Mouse (Mus musculus) stomach, embryonic 14.5 days (tissue): Measurements from ENCODE around the gene B4galnt3. TPM values are rescaled to one million over a fixed set of nuclear protein-coding genes. Genes with fewer than 3 reads are reported as not detected.
A peak's percentile ranks its signal among the peaks of the same experiment; 100 is the strongest.

Experiments used
- ATAC-seq: fragments of 200-750 bp; cut with Nextera tagmentation; 2 replicates; pipeline ENCODE4 v1.8.0; 2017; ENCODE audit warnings: low read depth, moderate TSS enrichment; ENCODE audit not compliant: insufficient number of reproducible peaks, insufficient read depth, low FRiP score
- H3K27ac ChIP-seq: fragments of 300-500 bp; sonication (generic); 2 replicates; pipeline ENCODE4 v1.5.1; 2014; ENCODE audit warnings: mild to moderate bottlenecking, low read length, moderate library complexity, mixed read lengths
- H3K27me3 ChIP-seq: fragments of 300-500 bp; sonication (generic); 2 replicates; pipeline ENCODE4 v1.6.1; 2014; ENCODE audit warnings: low read length, control low read depth, mixed read lengths; ENCODE audit not compliant: control insufficient read depth, insufficient read depth
- H3K36me3 ChIP-seq: fragments of 300-500 bp; sonication (generic); 2 replicates; pipeline ENCODE4 v1.6.1; 2014; ENCODE audit warnings: mild to moderate bottlenecking, control low read depth, low read length, moderate library complexity, mixed read lengths; ENCODE audit not compliant: control insufficient read depth, insufficient read depth
- H3K4me1 ChIP-seq: fragments of 300-500 bp; sonication (generic); 2 replicates; pipeline ENCODE4 v1.6.1; 2014; ENCODE audit warnings: low read length, control low read depth, mixed read lengths; ENCODE audit not compliant: control insufficient read depth, insufficient read depth
- H3K4me2 ChIP-seq: fragments of 300-500 bp; sonication (generic); replicated peaks from 2 replicates; pipeline ENCODE4 v1.6.1; 2014; ENCODE audit warnings: low read depth, low read length, control low read depth
- H3K4me3 ChIP-seq: fragments of 300-500 bp; sonication (generic); 2 replicates; pipeline ENCODE4 v1.5.1; 2014; ENCODE audit warnings: low read depth, low read length, control low read depth
- H3K9ac ChIP-seq: fragments of 300-500 bp; sonication (generic); replicated peaks from 2 replicates; pipeline ENCODE4 v1.6.1; 2014; ENCODE audit warnings: low read depth, mild to moderate bottlenecking, control low read depth, low read length, moderate library complexity, mixed read lengths
- H3K9me3 ChIP-seq: fragments of 300-500 bp; sonication (generic); 2 replicates; pipeline ENCODE4 v1.6.1; 2016; ENCODE audit warnings: low read depth, low read length, control low read depth; ENCODE audit not compliant: control insufficient read depth
- WGBS: fragments of 180-500 bp; shearing (Covaris S2); extraction: QIAGEN DNeasy Blood & Tissue Kit; methylation state at CpG from one replicate; pipeline ENCODE4 v1.1.7; 2014; 5-methylcytosine and 5-hydroxymethylcytosine counted together
- polyA plus RNA-seq: library from polyadenylated mRNA; unstranded; fragments of >200 nt; fragmentation: Nextera tagmentation; extraction: Ambion mirVana; gene quantifications from 2 replicates; pipeline ENCODE4 v1.2.1, GENCODE M21; 2014

The B4galnt3 gene
- polyA plus RNA-seq, result 0.09 and 0.22 TPM in 2 replicates

GRCm38 (mm10) chr6:120294056-120294784 is at the start of gene B4galnt3, which contains the start of gene D330020A13Rik:
TSS of gene B4galnt3 (minus strand) at chr6:120294559.
TSS of gene D330020A13Rik (plus strand) at chr6:120294364.
- H3K27me3 ChIP-seq, result no peaks in the 10 kb centered on the region
- WGBS, result under 1% methylated on average over 78 of the region's 79 CpGs
- ATAC-seq, result peak; percentile 62
- peak within 1 kb of the TSS; percentile 99 for H3K4me2 ChIP-seq
- H3K27ac ChIP-seq, result no peak within 1 kb of the TSS
- no peaks in the 10 kb centered on the region for H3K4me1 ChIP-seq
- H3K9me3 ChIP-seq, result no peaks in the 10 kb centered on the region
- no peaks in the 10 kb centered on the region for H3K36me3 ChIP-seq
- H3K4me3 ChIP-seq, result peak within 1 kb of the TSS; percentile 69
- H3K9ac ChIP-seq, result peak within 1 kb of the TSS; percentile 15; the same call in 1 of the 2 replicates

GRCm38 (mm10) chr6:120343992-120344391 is 49.6 kb upstream of the B4galnt3 start:
- H3K4me1 ChIP-seq, result no peaks in the 10 kb centered on the region
- H3K9ac ChIP-seq, result no peak overlapping the region
- no peaks in the 10 kb centered on the region for H3K9me3 ChIP-seq
- no peak overlapping the region for H3K27ac ChIP-seq
- H3K4me3 ChIP-seq, result no peak overlapping the region
- ATAC-seq, result no peak
- H3K27me3 ChIP-seq, result no peaks in the 10 kb centered on the region
- WGBS, result 71% methylated on average over 1 of the region's 1 CpGs
- H3K4me2 ChIP-seq, result no peak overlapping the region
- H3K36me3 ChIP-seq, result peaks cover 36% of the 10 kb centered on the region

GRCm38 (mm10) chr6:120332351-120332750 is 38.0 kb upstream of the B4galnt3 start:
- Histone ChIP-seq H3K4me2 (no peak overlapping the region), H3K27ac (no peak overlapping the region), H3K4me1 (no peaks in the 10 kb centered on the region), H3K36me3 (peaks cover 40% of the 10 kb centered on the region), H3K27me3 (no peaks in the 10 kb centered on the region), H3K9ac (no peak overlapping the region), H3K9me3 (no peaks in the 10 kb centered on the region), H3K4me3 (no peak overlapping the region)
- WGBS, result 68% methylated on average over 2 of the region's 2 CpGs
- ATAC-seq, result no peak

- Histone ChIP-seq H3K9ac (no peak overlapping the region), H3K9me3 (no peaks in the 10 kb centered on the region), H3K4me2 (no peak overlapping the region), H3K27me3 (no peaks in the 10 kb centered on the region), H3K27ac (no peak overlapping the region), H3K4me1 (no peaks in the 10 kb centered on the region), H3K4me3 (no peak overlapping the region), H3K36me3 (peaks cover 10% of the 10 kb centered on the region; the same call in 1 of the 2 replicates)
- no peak for ATAC-seq
- WGBS, result 32% methylated on average over 6 of the region's 6 CpGs
Observed at GRCm38 (mm10) chr6:120324295-120324927, 30.1 kb upstream of the B4galnt3 start.

- no peak for ATAC-seq
- H3K4me1 ChIP-seq, result no peaks in the 10 kb centered on the region
- no peaks in the 10 kb centered on the region for H3K9me3 ChIP-seq
- H3K4me2 ChIP-seq, result no peak overlapping the region
- H3K27ac ChIP-seq, result no peak overlapping the region
- no peak overlapping the region for H3K9ac ChIP-seq
- peaks cover 4% of the 10 kb centered on the region; the same call in 1 of the 2 replicates for H3K36me3 ChIP-seq
- H3K27me3 ChIP-seq, result no peaks in the 10 kb centered on the region
- H3K4me3 ChIP-seq, result no peak overlapping the region
- 67% methylated on average over 2 of the region's 2 CpGs for WGBS
Observed at GRCm38 (mm10) chr6:120320369-120320768, 26.0 kb upstream of the B4galnt3 start.

- Histone ChIP-seq H3K9ac (no peak overlapping the region), H3K4me3 (no peak overlapping the region), H3K9me3 (no peaks in the 10 kb centered on the region), H3K36me3 (no peaks in the 10 kb centered on the region), H3K4me2 (no peak overlapping the region), H3K27me3 (no peaks in the 10 kb centered on the region), H3K27ac (0 out of 2 replicates have a peak overlapping the region, but pooled peaks have one; percentile 15), H3K4me1 (no peaks in the 10 kb centered on the region)
- no peak for ATAC-seq
- 72% methylated on average over 9 of the region's 9 CpGs for WGBS
Observed at GRCm38 (mm10) chr6:120319129-120319528, 24.8 kb upstream of the B4galnt3 start.

- H3K36me3 ChIP-seq, result no peaks in the 10 kb centered on the region
- H3K27ac ChIP-seq, result 0 out of 2 replicates have a peak overlapping the region, but pooled peaks have one; percentile 15
- no peaks in the 10 kb centered on the region for H3K27me3 ChIP-seq
- no peaks in the 10 kb centered on the region for H3K9me3 ChIP-seq
- no peak for ATAC-seq
- 64% methylated on average over 11 of the region's 11 CpGs for WGBS
- H3K4me1 ChIP-seq, result no peaks in the 10 kb centered on the region
- no peak overlapping the region for H3K4me2 ChIP-seq
- H3K4me3 ChIP-seq, result no peak overlapping the region
- no peak overlapping the region for H3K9ac ChIP-seq
Observed at GRCm38 (mm10) chr6:120318303-120318940, 24.1 kb upstream of the B4galnt3 start.

GRCm38 (mm10) chr6:120312443-120312842 is 18.1 kb upstream of the B4galnt3 start:
- Histone ChIP-seq H3K4me3 (no peak overlapping the region), H3K9me3 (no peaks in the 10 kb centered on the region), H3K27me3 (no peaks in the 10 kb centered on the region), H3K9ac (no peak overlapping the region), H3K36me3 (no peaks in the 10 kb centered on the region), H3K4me2 (no peak overlapping the region), H3K4me1 (peaks cover 3% of the 10 kb centered on the region), H3K27ac (no peak overlapping the region)
- 75% methylated on average over 5 of the region's 5 CpGs for whole genome bisulfite sequencing
- no peak for ATAC-seq
